Mouse (Mus musculus) mesoderm, embryonic 11.5 days (tissue): Measurements from ENCODE around the gene Wwox.
A peak's percentile ranks its signal among the peaks of the same experiment; 100 is the strongest.

Experiments used
- DNase-seq: peaks from one replicate; pipeline ENCODE4 v3.0.0-alpha.2; 2012; ENCODE audit warnings: low read depth, low spot score

Wwox gene

DNA sequence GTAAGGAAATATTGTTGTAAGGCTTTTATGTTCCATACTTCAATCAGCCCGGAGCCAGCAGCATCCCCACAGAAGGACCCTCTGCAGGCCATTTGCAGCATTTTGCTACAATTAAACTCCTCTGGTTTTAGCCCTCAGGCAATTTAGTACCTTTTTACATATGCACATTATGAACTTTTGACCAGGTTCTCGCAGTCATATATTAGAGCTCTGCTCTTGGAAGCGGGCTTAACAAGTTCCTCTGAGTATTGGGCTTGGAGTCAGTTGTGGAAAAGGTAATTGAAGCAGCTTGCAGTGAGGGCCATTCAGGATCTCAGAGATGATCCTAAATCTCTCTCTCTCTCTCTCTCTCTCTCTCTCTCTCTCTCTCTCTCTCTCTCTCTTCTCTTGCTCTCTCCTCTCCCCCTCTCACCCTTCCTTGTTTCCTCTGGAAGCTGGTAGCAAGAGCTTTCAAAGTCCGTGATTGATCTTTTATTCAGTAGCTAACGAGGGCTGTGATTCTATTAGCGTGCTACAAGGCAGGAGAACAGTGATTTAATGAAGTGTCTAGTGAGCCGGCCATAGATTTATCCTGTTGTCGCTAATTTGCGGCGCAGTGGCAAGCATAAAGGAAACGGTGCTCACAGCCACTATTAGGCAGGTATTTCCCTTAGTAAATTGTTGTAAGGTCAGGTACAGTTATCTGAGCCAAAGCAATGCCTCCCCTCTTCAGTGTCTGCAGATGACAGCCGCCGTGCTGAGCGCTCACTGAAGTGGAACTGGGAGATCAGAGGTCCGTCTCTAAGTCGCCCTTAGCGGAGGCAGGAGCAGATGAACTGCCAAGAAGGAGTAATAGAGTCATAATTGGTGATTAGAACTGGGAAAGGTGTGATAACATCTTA, 292.0 kb downstream of the Wwox start:
- DNase-seq, result no peak

DNA sequence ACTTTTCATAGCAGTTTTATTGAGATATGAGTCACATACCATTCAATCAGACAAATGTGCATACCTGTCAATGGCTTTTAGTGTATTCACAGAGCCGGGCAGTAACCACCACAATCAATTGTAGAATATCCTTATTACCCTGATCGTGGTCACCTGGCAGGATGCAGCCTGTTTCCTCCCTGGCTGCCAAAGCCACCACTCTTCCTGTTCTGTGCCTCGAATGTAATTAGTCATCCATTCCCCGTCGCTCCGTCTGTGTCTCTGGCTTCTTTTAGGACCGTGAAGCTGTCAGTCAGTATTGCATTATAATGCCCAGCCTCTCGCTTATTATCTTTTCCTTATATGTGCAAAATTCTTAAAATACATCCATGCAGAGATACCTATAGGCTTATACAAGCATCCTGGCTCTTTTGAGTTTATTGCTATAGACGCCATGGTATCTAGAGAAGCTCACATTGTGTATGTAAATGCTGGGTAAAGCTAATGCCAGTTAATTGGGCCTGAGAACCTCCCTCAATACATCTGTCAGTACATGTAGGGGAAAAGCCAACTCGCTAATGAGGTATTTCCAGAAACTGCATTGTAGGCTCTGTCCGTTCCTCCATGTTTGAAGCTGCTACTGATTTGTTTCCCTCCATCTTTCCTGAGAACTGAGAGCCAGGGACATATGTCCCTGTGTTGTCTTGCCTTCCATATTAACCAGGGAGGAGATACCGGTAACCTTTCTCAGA, 303.9 kb downstream of the Wwox start:
- no peak for DNase-seq

GRCm38 (mm10) chr8:114746373-114746772, 306.9 kb downstream of the Wwox start:
- DNase-seq, result no peak

GRCm38 (mm10) chr8:114751376-114752135, 312.1 kb downstream of the Wwox start:
- DNase-seq, result peak; percentile 67

GRCm38 (mm10) chr8:114759621-114760020, 320.2 kb downstream of the Wwox start:
- DNase-seq, result no peak

- DNase-seq, result no peak
Observed at GRCm38 (mm10) chr8:114768536-114768935, 329.1 kb downstream of the Wwox start.

- peak; percentile 84 for DNase-seq
Observed at GRCm38 (mm10) chr8:114770856-114771776, 331.7 kb downstream of the Wwox start.

DNA sequence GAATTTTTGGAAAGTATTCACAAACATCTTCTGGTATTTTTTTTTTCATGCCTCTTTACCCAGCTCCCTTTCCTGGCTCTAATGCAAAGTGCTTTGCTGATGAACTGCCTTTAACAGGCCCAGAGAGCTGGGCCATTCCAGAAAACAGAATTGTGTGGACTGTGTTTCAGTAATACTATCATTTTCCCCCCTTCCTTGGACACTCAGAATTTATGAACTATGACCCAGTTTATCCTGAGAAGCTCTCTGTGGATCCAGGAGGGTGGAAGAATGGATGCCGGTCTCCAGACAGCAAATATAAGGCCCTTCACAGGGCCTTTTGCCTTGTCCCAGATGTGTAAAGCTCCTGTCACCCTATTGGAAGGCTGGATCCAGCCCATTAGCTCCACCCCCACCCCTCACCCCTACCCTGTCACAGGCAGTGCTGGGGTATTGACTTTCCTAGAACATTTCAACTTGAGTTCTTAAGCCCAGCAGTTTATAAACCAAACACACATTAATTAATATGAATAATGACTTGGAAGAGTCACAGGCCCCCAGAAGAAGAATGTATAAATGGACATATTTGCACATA, 332.9 kb downstream of the Wwox start:
- DNase-seq, result no peak

- DNase-seq, result no peak
Observed at GRCm38 (mm10) chr8:114773461-114774414, 334.3 kb downstream of the Wwox start.

DNA sequence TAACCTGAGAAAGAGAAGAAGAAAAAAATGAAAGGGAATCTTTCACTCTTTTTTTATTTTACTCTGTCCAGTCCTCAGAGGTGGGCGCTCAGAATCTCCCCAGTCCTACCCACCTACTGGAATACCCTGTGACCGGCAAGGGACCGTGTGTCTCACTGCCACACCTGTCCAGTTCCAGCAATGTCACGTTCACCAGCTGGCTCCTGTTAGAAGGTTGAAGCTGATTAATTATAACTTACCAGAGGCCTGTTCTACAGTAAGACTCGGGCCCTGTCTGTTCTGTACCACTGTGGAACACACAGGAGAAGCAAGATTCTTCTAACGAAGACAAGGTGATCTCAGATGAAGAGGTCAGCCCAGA, 334.9 kb downstream of the Wwox start:
- DNase-seq, result no peak

GRCm38 (mm10) chr8:114775543-114775942, 336.1 kb downstream of the Wwox start:
- no peak for DNase-seq

- no peak for DNase-seq
Observed at GRCm38 (mm10) chr8:114776696-114777095, 337.2 kb downstream of the Wwox start.

DNA sequence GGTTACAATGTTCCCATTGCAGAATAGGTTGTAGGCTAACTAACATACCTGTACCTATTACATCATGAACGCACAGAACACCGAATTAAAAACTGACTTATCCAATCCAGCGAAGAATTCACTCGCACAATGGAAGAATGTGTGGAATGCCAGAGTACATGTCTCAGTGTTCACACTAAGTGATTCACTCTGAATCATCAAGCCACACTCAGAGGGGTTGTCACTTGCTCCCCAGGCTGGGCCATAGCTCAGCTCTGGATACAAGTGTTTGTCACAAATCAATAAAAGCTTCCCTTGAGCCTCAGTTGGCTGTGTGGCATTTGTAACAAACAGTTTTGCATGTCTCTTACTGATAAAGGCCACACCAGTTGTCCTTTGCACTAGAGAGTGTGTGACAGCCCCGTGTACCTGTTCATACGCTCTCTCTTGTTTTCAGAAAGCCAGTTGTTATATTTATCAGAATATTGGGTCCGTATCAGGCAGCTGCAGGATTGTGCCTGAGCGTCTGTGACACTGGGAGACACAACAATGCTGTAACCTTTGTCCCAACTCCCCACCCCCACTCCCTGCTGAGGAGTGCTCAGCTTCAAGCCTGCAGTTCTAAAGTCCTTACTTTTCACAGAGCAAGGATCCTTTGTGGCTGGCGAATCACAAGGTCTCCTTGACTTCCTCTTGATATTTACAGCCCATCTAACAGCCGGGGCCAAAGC, 338.0 kb downstream of the Wwox start:
- DNase-seq, result no peak

- DNase-seq, result no peak
Observed at GRCm38 (mm10) chr8:114779002-114779401, 339.5 kb downstream of the Wwox start.

- DNase-seq, result no peak
Observed at GRCm38 (mm10) chr8:114783321-114783720, 343.9 kb downstream of the Wwox start.

DNA sequence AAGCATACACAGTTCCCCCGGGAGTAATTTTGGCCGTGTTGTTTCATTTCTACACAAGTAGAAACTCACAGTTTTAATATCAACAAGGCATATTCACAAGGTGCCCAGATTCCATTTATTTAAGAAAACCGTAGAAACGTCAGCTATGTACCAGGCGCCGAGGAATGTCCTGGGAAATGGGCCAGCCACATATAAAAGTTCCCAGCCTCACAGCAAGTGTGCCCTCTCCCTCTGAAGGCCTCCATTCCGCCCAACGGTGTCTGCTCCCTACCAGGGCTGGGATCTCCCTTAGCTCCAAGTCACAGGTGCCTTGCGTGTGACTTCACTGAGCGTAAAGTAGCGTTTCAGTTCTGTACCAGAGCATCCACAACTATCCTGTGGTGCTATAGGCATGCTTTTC, 346.4 kb downstream of the Wwox start:
- no peak for DNase-seq

DNA sequence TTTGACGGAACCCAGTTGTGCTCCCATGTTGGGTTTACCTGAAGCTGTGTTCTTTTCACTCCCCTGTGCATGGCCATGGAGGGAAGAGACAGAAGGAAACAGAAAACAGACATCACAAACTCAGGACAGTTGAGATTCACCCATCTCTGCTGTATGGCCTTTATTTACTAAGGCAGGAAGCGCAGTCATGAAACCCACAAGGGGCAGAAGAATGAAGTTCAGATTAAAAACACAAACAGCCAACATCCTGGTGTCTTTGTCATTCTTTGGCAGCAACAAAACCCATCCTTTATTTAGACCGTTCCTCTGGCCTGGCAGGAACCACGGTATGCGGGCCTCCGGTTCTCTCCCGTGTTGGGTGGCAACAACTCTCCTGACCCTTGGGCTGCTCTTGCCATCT, 350.2 kb downstream of the Wwox start:
- DNase-seq, result no peak

GRCm38 (mm10) chr8:114790754-114791153, 351.3 kb downstream of the Wwox start:
- no peak for DNase-seq

DNA sequence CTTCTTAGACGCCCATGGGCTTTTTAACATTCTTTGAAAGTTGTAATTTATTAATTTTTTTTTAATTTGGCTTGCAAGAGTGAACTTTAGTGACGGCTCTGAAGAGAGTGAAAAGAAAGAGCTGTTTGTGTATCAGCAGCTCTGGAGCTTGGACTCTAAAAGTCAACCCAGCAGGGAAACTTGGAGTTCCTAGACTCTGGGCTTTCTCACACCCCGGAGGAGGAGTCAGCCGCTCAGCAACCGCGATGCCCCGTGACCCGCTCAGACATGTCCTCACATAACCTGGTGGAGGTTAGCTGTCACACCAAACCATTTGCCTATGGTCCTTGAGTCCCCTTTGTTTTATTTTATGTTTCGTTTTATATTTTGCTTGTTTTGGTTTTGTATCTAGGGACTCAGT, 354.2 kb downstream of the Wwox start:
- DNase-seq, result no peak
